Mouse (Mus musculus) embryonic facial prominence, embryonic 13.5 days (tissue): ENCODE measurements around the gene Adamts7. TPM values are rescaled to one million over a fixed set of nuclear protein-coding genes. Genes with fewer than 3 reads are reported as not detected.

ENCODE experiments used
- ATAC-seq: fragments of 200-750 bp; cut with Nextera tagmentation; 2 replicates; pipeline ENCODE4 v1.8.0; 2017; ENCODE audit warnings: low read depth; ENCODE audit not compliant: insufficient number of reproducible peaks, insufficient read depth, low FRiP score, low TSS enrichment
- H3K27ac ChIP-seq: fragments of 300-500 bp; sonication (generic); 2 replicates; pipeline ENCODE4 v1.5.1; 2015; ENCODE audit warnings: moderate library complexity, mild to moderate bottlenecking, inconsistent platforms
- H3K27me3 ChIP-seq: fragments of 300-500 bp; sonication (generic); 2 replicates; pipeline ENCODE4 v1.6.1; 2015; ENCODE audit warnings: mild to moderate bottlenecking, inconsistent platforms
- H3K36me3 ChIP-seq: fragments of 300-500 bp; sonication (generic); 2 replicates; pipeline ENCODE4 v1.6.1; 2015; ENCODE audit warnings: mild to moderate bottlenecking, inconsistent platforms
- H3K4me1 ChIP-seq: fragments of 300-500 bp; sonication (generic); 2 replicates; pipeline ENCODE4 v1.6.1; 2015; ENCODE audit warnings: inconsistent platforms
- H3K4me2 ChIP-seq: fragments of 300-500 bp; sonication (generic); 2 replicates; pipeline ENCODE4 v1.6.1; 2015; ENCODE audit warnings: moderate library complexity, mild to moderate bottlenecking, inconsistent platforms
- H3K4me3 ChIP-seq: fragments of 300-500 bp; sonication (generic); 2 replicates; pipeline ENCODE4 v1.5.1; 2015; ENCODE audit warnings: mild to moderate bottlenecking, inconsistent platforms
- H3K9ac ChIP-seq: fragments of 300-500 bp; sonication (generic); 2 replicates; pipeline ENCODE4 v1.6.1; 2015; ENCODE audit warnings: mild to moderate bottlenecking, inconsistent platforms
- H3K9me3 ChIP-seq: fragments of 300-500 bp; sonication (generic); 2 replicates; pipeline ENCODE4 v1.6.1; 2016; ENCODE audit warnings: inconsistent platforms
- WGBS: fragments of 180-500 bp; shearing (Covaris S2); methylation state at CpG from one replicate; pipeline ENCODE4 v1.1.7; 2015; ENCODE audit warnings: mixed read lengths; 5-methylcytosine and 5-hydroxymethylcytosine counted together
- polyA plus RNA-seq: library from polyadenylated mRNA; unstranded; fragments of >200 nt; fragmentation: Nextera tagmentation; extraction: Ambion mirVana; gene quantifications from 2 replicates; pipeline ENCODE4 v1.2.1, GENCODE M21; 2015

Adamts7 gene
- polyA plus RNA-seq, 1 experiment from 2014 or later = 20.0 TPM

- H3K27ac ChIP-seq = no peak overlapping the region
- H3K4me1 ChIP-seq = no peaks in the 10 kb centered on the region; the same call in 1 of the 2 replicates
- no peaks in the 10 kb centered on the region for H3K9me3 ChIP-seq
- H3K4me2 ChIP-seq = no peak overlapping the region
- H3K9ac ChIP-seq = no peak overlapping the region
- 69% methylated on average over 8 of the region's 8 CpGs for WGBS
- H3K27me3 ChIP-seq = no peaks in the 10 kb centered on the region
- peaks cover 64% of the 10 kb centered on the region for H3K36me3 ChIP-seq
- no peak overlapping the region for H3K4me3 ChIP-seq
- ATAC-seq = no peak
These were observed 21.2 kb downstream of the Adamts7 start for GRCm38 (mm10) chr9:90184116-90184515.

GRCm38 (mm10) chr9:90185356-90185910, 22.6 kb downstream of the Adamts7 start:
- H3K9ac ChIP-seq = no peak overlapping the region
- no peak overlapping the region for H3K27ac ChIP-seq
- H3K4me2 ChIP-seq = no peak overlapping the region
- no peaks in the 10 kb centered on the region for H3K27me3 ChIP-seq
- no peaks in the 10 kb centered on the region for H3K9me3 ChIP-seq
- H3K4me1 ChIP-seq = no peaks in the 10 kb centered on the region; the same call in 1 of the 2 replicates
- WGBS = 86% methylated on average over 8 of the region's 8 CpGs
- H3K36me3 ChIP-seq = peaks cover 63% of the 10 kb centered on the region
- H3K4me3 ChIP-seq = no peak overlapping the region
- ATAC-seq = no peak

- no peak overlapping the region for H3K27ac ChIP-seq
- no peak overlapping the region for H3K4me3 ChIP-seq
- no peak for ATAC-seq
- 91% methylated on average over 4 of the region's 4 CpGs for WGBS
- H3K27me3 ChIP-seq = no peaks in the 10 kb centered on the region
- no peaks in the 10 kb centered on the region for H3K9me3 ChIP-seq
- no peak overlapping the region for H3K4me2 ChIP-seq
- H3K4me1 ChIP-seq = no peaks in the 10 kb centered on the region
- H3K9ac ChIP-seq = no peak overlapping the region
- peaks cover 89% of the 10 kb centered on the region for H3K36me3 ChIP-seq
These were observed 26.0 kb downstream of the Adamts7 start for GRCm38 (mm10) chr9:90188893-90189292.

- no peak overlapping the region for H3K9ac ChIP-seq
- 84% methylated on average over 5 of the region's 5 CpGs for WGBS
- H3K36me3 ChIP-seq = peaks cover 89% of the 10 kb centered on the region
These were observed 26.5 kb downstream of the Adamts7 start for GRCm38 (mm10) chr9:90189391-90189790.

GRCm38 (mm10) chr9:90195000-90195399, 32.1 kb downstream of the Adamts7 start:
- Histone ChIP-seq H3K4me1 (no peaks in the 10 kb centered on the region), H3K27ac (no peak overlapping the region), H3K9me3 (no peaks in the 10 kb centered on the region), H3K9ac (no peak overlapping the region), H3K36me3 (peaks cover 77% of the 10 kb centered on the region), H3K4me3 (no peak overlapping the region), H3K27me3 (no peaks in the 10 kb centered on the region), H3K4me2 (no peak overlapping the region)
- WGBS = 78% methylated on average over 10 of the region's 10 CpGs
- no peak for ATAC-seq

More at GRCm38 (mm10) chr9:90189391-90189790, 26.5 kb downstream of the Adamts7 start:
- no peaks in the 10 kb centered on the region for H3K9me3 ChIP-seq
- no peak overlapping the region for H3K4me2 ChIP-seq
- H3K27ac ChIP-seq = no peak overlapping the region
- H3K4me1 ChIP-seq = no peaks in the 10 kb centered on the region
- H3K4me3 ChIP-seq = no peak overlapping the region
- ATAC-seq = no peak
- H3K27me3 ChIP-seq = no peaks in the 10 kb centered on the region

GRCm38 (mm10) chr9:90196262-90196661, 33.4 kb downstream of the Adamts7 start:
- no peak overlapping the region for H3K27ac ChIP-seq
- no peaks in the 10 kb centered on the region for H3K27me3 ChIP-seq
- ATAC-seq = no peak
- WGBS = 81% methylated on average over 7 of the region's 7 CpGs
- H3K9ac ChIP-seq = no peak overlapping the region
- H3K4me3 ChIP-seq = no peak overlapping the region
- no peaks in the 10 kb centered on the region for H3K9me3 ChIP-seq
- H3K4me1 ChIP-seq = peaks cover 2% of the 10 kb centered on the region; the same call in 1 of the 2 replicates
- peaks cover 81% of the 10 kb centered on the region for H3K36me3 ChIP-seq
- no peak overlapping the region for H3K4me2 ChIP-seq

- Histone ChIP-seq H3K27me3 (no peaks in the 10 kb centered on the region), H3K4me1 (peaks cover 7% of the 10 kb centered on the region), H3K36me3 (peaks cover 76% of the 10 kb centered on the region), H3K4me2 (no peak overlapping the region), H3K4me3 (no peak overlapping the region), H3K9ac (no peak overlapping the region), H3K9me3 (no peaks in the 10 kb centered on the region), H3K27ac (no peak overlapping the region)
- WGBS = 82% methylated on average over 7 of the region's 7 CpGs
- no peak for ATAC-seq
These were observed 34.3 kb downstream of the Adamts7 start for GRCm38 (mm10) chr9:90197116-90197665.

- peaks cover 7% of the 10 kb centered on the region for H3K4me1 ChIP-seq
- peaks cover 76% of the 10 kb centered on the region for H3K36me3 ChIP-seq
- H3K27ac ChIP-seq = no peak overlapping the region
- 87% methylated on average over 7 of the region's 7 CpGs for WGBS
- ATAC-seq = no peak
- H3K27me3 ChIP-seq = no peaks in the 10 kb centered on the region
- no peaks in the 10 kb centered on the region for H3K9me3 ChIP-seq
- H3K4me3 ChIP-seq = no peak overlapping the region
- H3K9ac ChIP-seq = no peak overlapping the region
- H3K4me2 ChIP-seq = no peak overlapping the region
These were observed 35.1 kb downstream of the Adamts7 start for GRCm38 (mm10) chr9:90197866-90198383.

- H3K9ac ChIP-seq = no peak overlapping the region
- peaks cover 68% of the 10 kb centered on the region for H3K36me3 ChIP-seq
- ATAC-seq = no peak
- 74% methylated on average over 10 of the region's 10 CpGs for WGBS
- no peak overlapping the region for H3K4me3 ChIP-seq
- no peaks in the 10 kb centered on the region for H3K27me3 ChIP-seq
- no peak overlapping the region for H3K4me2 ChIP-seq
- H3K27ac ChIP-seq = no peak overlapping the region
- H3K9me3 ChIP-seq = no peaks in the 10 kb centered on the region
- H3K4me1 ChIP-seq = peaks cover 7% of the 10 kb centered on the region
These were observed 35.9 kb downstream of the Adamts7 start for GRCm38 (mm10) chr9:90198531-90199449.

GRCm38 (mm10) chr9:90199611-90200010, 36.7 kb downstream of the Adamts7 start:
- Histone ChIP-seq H3K4me2 (no peak overlapping the region), H3K27ac (no peak overlapping the region), H3K9ac (no peak overlapping the region), H3K27me3 (no peaks in the 10 kb centered on the region), H3K9me3 (no peaks in the 10 kb centered on the region), H3K4me3 (no peak overlapping the region), H3K36me3 (peaks cover 68% of the 10 kb centered on the region), H3K4me1 (peaks cover 7% of the 10 kb centered on the region)
- ATAC-seq = no peak
- 91% methylated on average over 18 of the region's 18 CpGs for WGBS

- H3K9ac ChIP-seq = no peak overlapping the region
These were observed 37.6 kb downstream of the Adamts7 start for GRCm38 (mm10) chr9:90200501-90200900.

More at GRCm38 (mm10) chr9:90200501-90200900, 37.6 kb downstream of the Adamts7 start:
- Histone ChIP-seq H3K36me3 (peaks cover 68% of the 10 kb centered on the region), H3K27me3 (no peaks in the 10 kb centered on the region), H3K9me3 (no peaks in the 10 kb centered on the region), H3K27ac (no peak overlapping the region), H3K4me3 (no peak overlapping the region), H3K4me2 (no peak overlapping the region), H3K4me1 (peaks cover 7% of the 10 kb centered on the region)
- ATAC-seq = no peak
- WGBS = 96% methylated on average over 4 of the region's 4 CpGs
